Mouse (Mus musculus): ENCODE measurements around the gene Ube3a.

DNA sequence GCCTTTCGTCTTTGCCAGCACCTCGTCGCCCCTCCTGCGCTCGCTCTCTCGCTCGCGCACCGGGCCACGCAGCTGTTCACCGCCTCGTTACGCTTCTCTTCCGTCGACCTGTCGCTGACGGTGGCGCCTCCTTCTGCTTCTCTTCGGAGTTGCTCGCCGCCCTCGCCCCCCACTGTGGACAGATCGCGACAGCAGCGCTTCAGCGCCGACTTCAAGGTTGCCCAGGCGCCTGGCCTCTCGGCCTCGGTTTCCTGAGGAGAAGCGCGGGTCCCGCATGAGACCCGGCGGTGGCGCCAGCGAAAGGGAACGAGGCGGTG, 274 bp downstream of the Ube3a start:
- TF ChIP-seq MAFK (IDR thresholded peaks at IDR 0.05; ENCODE audit: insufficient read depth, low read depth, low read length) (no peak), ZC3H11A (IDR thresholded peaks at IDR 0.05; ENCODE audit: borderline replicate concordance, low read depth, low read length) (no peak), ZNF384 (IDR thresholded peaks at IDR 0.05; ENCODE audit: low read depth, low read length) (no peak)
